ENCODE assay signal across 13 mouse cellular contexts in genomic region chr4:121001659-121002058, GRCm38 (mm10). TPM values are rescaled to one million over a fixed set of nuclear protein-coding genes. Genes with fewer than 3 reads are reported as not detected.
DNase-seq lines count a peak whose midpoint lies in the region; ATAC-seq and TF ChIP-seq lines count a peak whose summit lies in the region.
"Had no signal": no experiment of that assay in that cellular context is flagged by ENCODE, and none has a peak within 500 bp of the region (broad histone marks: within the 10 kb centered on the region; RNA-seq: fewer than 3 reads in every experiment).

No protein-coding gene starts in this region.

- no peak overlapping the region for H3ac ChIP-seq in myocyte (ENCODE audit: control insufficient read depth, insufficient read length)

- H3K27ac ChIP-seq in lung, embryonic 15.5 days = peak overlapping the region; percentile 49
- peak overlapping the region; percentile 88 for H3K27ac ChIP-seq in forebrain, embryonic 15.5 days (replicated peaks)
- H3K27ac ChIP-seq in hindbrain, embryonic 12.5 days = peak overlapping the region; percentile 81
- H3K27ac ChIP-seq: heart, adult 2 months; liver, embryonic 12.5 days had no signal

- H3K36me3 ChIP-seq in lung, embryonic 15.5 days = no peaks in the 10 kb centered on the region
- no peaks in the 10 kb centered on the region for H3K36me3 ChIP-seq in forebrain, embryonic 15.5 days
- H3K36me3 ChIP-seq in hindbrain, embryonic 12.5 days = no peaks in the 10 kb centered on the region
- no peaks in the 10 kb centered on the region for H3K36me3 ChIP-seq in myocyte (ENCODE audit: control insufficient read depth, insufficient read depth)

- H3K9ac ChIP-seq in lung, embryonic 15.5 days = no peak overlapping the region
- H3K9ac ChIP-seq in forebrain, embryonic 15.5 days (replicated peaks) = no peak overlapping the region; the same call in 1 of the 2 replicates
- no peak overlapping the region for H3K9ac ChIP-seq in hindbrain, embryonic 12.5 days
- H3K9ac ChIP-seq: liver, embryonic 12.5 days had no signal

- no peaks in the 10 kb centered on the region for H3K9me3 ChIP-seq in lung, embryonic 15.5 days
- no peaks in the 10 kb centered on the region for H3K9me3 ChIP-seq in forebrain, embryonic 15.5 days
- no peaks in the 10 kb centered on the region for H3K9me3 ChIP-seq in hindbrain, embryonic 12.5 days (replicated peaks)
- H3K9me3 ChIP-seq: liver, embryonic 12.5 days had no signal

- peaks cover 51% of the 10 kb centered on the region for H3K4me1 ChIP-seq in lung, embryonic 15.5 days
- peaks cover 38% of the 10 kb centered on the region for H3K4me1 ChIP-seq in forebrain, embryonic 15.5 days
- H3K4me1 ChIP-seq in hindbrain, embryonic 12.5 days = peaks cover 26% of the 10 kb centered on the region

- ATAC-seq in lung, embryonic 15.5 days (ENCODE audit: borderline replicate concordance, extremely low read depth, low FRiP score, low TSS enrichment) = peak; percentile 58; the same call in 1 of the 2 replicates
- ATAC-seq in forebrain, embryonic 15.5 days (replicated peaks) = no peak
- no peak for ATAC-seq in hindbrain, embryonic 12.5 days (ENCODE audit: low FRiP score)
- ATAC-seq: liver, embryonic 12.5 days had no signal

- 27% methylated on average over 1 of the region's 1 CpGs for WGBS in lung, embryonic 15.5 days
- 94% methylated on average over 1 of the region's 1 CpGs for WGBS in forebrain, embryonic 15.5 days
- 72% methylated on average over 1 of the region's 1 CpGs for WGBS in hindbrain, embryonic 12.5 days

- H3K79me2 ChIP-seq in myocyte (ENCODE audit: control insufficient read depth, insufficient read depth) = peaks cover 44% of the 10 kb centered on the region

- no peak overlapping the region for H3K4me3 ChIP-seq in lung, embryonic 15.5 days
- H3K4me3 ChIP-seq in forebrain, embryonic 15.5 days = no peak overlapping the region
- H3K4me3 ChIP-seq in hindbrain, embryonic 12.5 days = no peak overlapping the region
- no peak overlapping the region for H3K4me3 ChIP-seq in myocyte
- H3K4me3 ChIP-seq: heart, adult 2 months; liver, embryonic 12.5 days had no signal

- H3K4me2 ChIP-seq in lung, embryonic 15.5 days = no peak overlapping the region
- no peak overlapping the region for H3K4me2 ChIP-seq in forebrain, embryonic 15.5 days (replicated peaks)
- no peak overlapping the region for H3K4me2 ChIP-seq in hindbrain, embryonic 12.5 days (replicated peaks)
- peak overlapping the region; percentile 69 for H3K4me2 ChIP-seq in myocyte (ENCODE audit: low read depth)
- H3K4me2 ChIP-seq: liver, embryonic 12.5 days had no signal

- DNase-seq in lung, adult 18-20 months = no peak
- DNase-seq in gastrocnemius, postnatal 10 days = no peak
- DNase-seq in yolk sac, embryonic 10.5 days (ENCODE audit: low spot score) = no peak
- DNase-seq: heart, adult 2 months; kidney, adult 11 months had no signal

- no peak for TF ChIP-seq POLR2A in myocyte (IDR thresholded peaks at IDR 0.05; ENCODE audit: insufficient read length, low read depth)

- H3K27me3 ChIP-seq in lung, embryonic 15.5 days = no peaks in the 10 kb centered on the region
- H3K27me3 ChIP-seq in forebrain, embryonic 15.5 days = no peaks in the 10 kb centered on the region
- H3K27me3 ChIP-seq in hindbrain, embryonic 12.5 days = no peaks in the 10 kb centered on the region
- H3K27me3 ChIP-seq in myocyte (ENCODE audit: control insufficient read depth, insufficient read depth, insufficient read length) = no peaks in the 10 kb centered on the region
- H3K27me3 ChIP-seq: liver, embryonic 12.5 days had no signal

TF ChIP-seq in myocyte, 11 proteins besides CTCF, POLR2A, EP300 and RAD21:
- no peak for TF ChIP-seq REST (IDR thresholded peaks at IDR 0.05; ENCODE audit: insufficient read depth, insufficient read length)
- no peak for TF ChIP-seq TCF12 (IDR thresholded peaks at IDR 0.05; ENCODE audit: insufficient read depth, poor library complexity, severe bottlenecking)
- TF ChIP-seq MAX (IDR thresholded peaks at IDR 0.05; ENCODE audit: low read depth) = no peak
- no peak for TF ChIP-seq CEBPB (IDR thresholded peaks at IDR 0.05; ENCODE audit: insufficient read depth, poor library complexity, severe bottlenecking)

RNA-seq across cellular contexts. Expression of gene Smap2, which starts 15.4 kb away (rescaled TPM):
- 14.3 and 14.5 TPM in 2 replicates for polyA plus RNA-seq in lung, embryonic 15.5 days (2015; fragmentation: Nextera tagmentation; extraction: Ambion mirVana)
- 37.2 and 40.1 TPM in 2 replicates for polyA plus RNA-seq in forebrain, embryonic 15.5 days (2015; fragmentation: Nextera tagmentation; extraction: Ambion mirVana)
- polyA plus RNA-seq in hindbrain, embryonic 12.5 days (2016; fragmentation: Nextera tagmentation; extraction: Ambion mirVana) = 36.2 and 41.7 TPM in 2 replicates
- polyA plus RNA-seq in myocyte (2012; fragmentation: generic; extraction: Trizol) = 31.3 TPM
- 10 to 100 TPM; 17.6 to 20.4 TPM for total RNA-seq in gastrocnemius, postnatal 10 days (2021)

RNA-seq across cellular contexts. Expression of gene Col9a2, which starts 37.5 kb away (rescaled TPM):
- 12.3 and 12.5 TPM in 2 replicates for polyA plus RNA-seq in lung, embryonic 15.5 days (2015; fragmentation: Nextera tagmentation; extraction: Ambion mirVana)
- polyA plus RNA-seq in forebrain, embryonic 15.5 days (2015; fragmentation: Nextera tagmentation; extraction: Ambion mirVana) = 3.2 and 5.9 TPM in 2 replicates
- polyA plus RNA-seq in hindbrain, embryonic 12.5 days (2016; fragmentation: Nextera tagmentation; extraction: Ambion mirVana) = 55.6 and 63.0 TPM in 2 replicates
- polyA plus RNA-seq in myocyte (2012; fragmentation: generic; extraction: Trizol) = not detected
- 1 to 10 TPM; 1.5 to 2.1 TPM for total RNA-seq in gastrocnemius, postnatal 10 days (2021)
- total RNA-seq: common myeloid progenitor, adult 5-6 weeks; heart, adult 2 months; heart, postnatal 25 days; megakaryocyte-erythroid progenitor cell, adult 5-6 weeks had no signal

RNA-seq across cellular contexts. Expression of gene Zfp69, which starts 50.2 kb away (rescaled TPM):
- polyA plus RNA-seq in lung, embryonic 15.5 days (2015; fragmentation: Nextera tagmentation; extraction: Ambion mirVana) = 9.0 and 10.0 TPM in 2 replicates
- polyA plus RNA-seq in forebrain, embryonic 15.5 days (2015; fragmentation: Nextera tagmentation; extraction: Ambion mirVana) = 6.6 and 7.3 TPM in 2 replicates
- 10.1 and 10.6 TPM in 2 replicates for polyA plus RNA-seq in hindbrain, embryonic 12.5 days (2016; fragmentation: Nextera tagmentation; extraction: Ambion mirVana)
- 0.61 TPM for polyA plus RNA-seq in myocyte (2012; fragmentation: generic; extraction: Trizol)
- total RNA-seq in gastrocnemius, postnatal 10 days (2021) = 1 to 10 TPM; 2.0 to 2.7 TPM
